Mouse (Mus musculus) heart, postnatal 0 days (tissue): ENCODE measurements around the gene Trp53bp2. TPM values are rescaled to one million over a fixed set of nuclear protein-coding genes. Genes with fewer than 3 reads are reported as not detected.

Experiments used
- ATAC-seq: fragments of 200-750 bp; cut with Nextera tagmentation; 2 replicates; pipeline ENCODE4 v1.8.0; 2017; ENCODE audit warnings: low read depth, moderate number of reproducible peaks, moderate library complexity; ENCODE audit not compliant: insufficient read depth
- DNase-seq: peaks from one replicate; pipeline ENCODE4 v3.0.0-alpha.2; 2016; ENCODE audit warnings: low spot score
- H3K27ac ChIP-seq: fragments of 300-500 bp; sonication (generic); 2 replicates; pipeline ENCODE4 v1.5.1; 2014; ENCODE audit warnings: low read depth, mild to moderate bottlenecking
- H3K27me3 ChIP-seq: fragments of 300-500 bp; sonication (generic); 2 replicates; pipeline ENCODE4 v1.6.1; 2014; ENCODE audit warnings: low read length, mixed read lengths; ENCODE audit not compliant: control insufficient read depth, insufficient read depth
- H3K36me3 ChIP-seq: fragments of 300-500 bp; sonication (generic); replicated peaks from 2 replicates; pipeline ENCODE4 v1.6.1; 2014; ENCODE audit warnings: low read length, mixed read lengths; ENCODE audit not compliant: control insufficient read depth, insufficient read depth
- H3K4me1 ChIP-seq: fragments of 300-500 bp; sonication (generic); 2 replicates; pipeline ENCODE4 v1.6.1; 2014; ENCODE audit warnings: antibody characterized with exemption; ENCODE audit not compliant: control insufficient read depth, insufficient read depth
- H3K4me2 ChIP-seq: fragments of 300-500 bp; sonication (generic); 2 replicates; pipeline ENCODE4 v1.6.1; 2014; ENCODE audit warnings: low read depth, mild to moderate bottlenecking, low read length, moderate library complexity
- H3K4me3 ChIP-seq: fragments of 300-500 bp; sonication (generic); 2 replicates; pipeline ENCODE4 v1.5.1; 2014; ENCODE audit warnings: low read depth, low read length
- H3K9ac ChIP-seq: fragments of 300-500 bp; sonication (generic); replicated peaks from 2 replicates; pipeline ENCODE4 v1.6.1; 2014; ENCODE audit warnings: low read depth, low read length, mixed read lengths
- H3K9me3 ChIP-seq: fragments of 300-500 bp; sonication (generic); replicated peaks from 2 replicates; pipeline ENCODE4 v1.6.1; 2016; ENCODE audit warnings: low read length; ENCODE audit not compliant: control insufficient read depth
- CTCF ChIP-seq: IDR thresholded peaks from 2 replicates; pipeline ENCODE4 v1.5.1; 2016; ENCODE audit warnings: antibody characterized with exemption, control low read depth, low read depth
- EP300 ChIP-seq: IDR thresholded peaks from 2 replicates; pipeline ENCODE4 v1.6.1; 2016; ENCODE audit warnings: antibody characterized with exemption, low read depth
- WGBS: fragments of 180-500 bp; shearing (Covaris S2); extraction: QIAGEN DNeasy Blood & Tissue Kit; methylation state at CpG from one replicate; pipeline ENCODE4 v1.1.7; 2014; 5-methylcytosine and 5-hydroxymethylcytosine counted together
- polyA plus RNA-seq: library from polyadenylated mRNA; unstranded; fragments of >200 nt; fragmentation: Nextera tagmentation; extraction: Ambion mirVana; gene quantifications from 2 replicates; pipeline ENCODE4 v1.2.1, GENCODE M21; 2015
- total RNA-seq: library from RNA; depleted of rRNA; stranded (reverse); fragments of >200 nt; gene quantifications from 2 replicates; pipeline ENCODE4 v1.2.3, GENCODE M21; 2014; ENCODE audit warnings: low replicate concordance

Trp53bp2 gene
- total and polyA plus RNA-seq, 2 experiments from 2014 or later = 8.3 to 13.6 TPM

DNA sequence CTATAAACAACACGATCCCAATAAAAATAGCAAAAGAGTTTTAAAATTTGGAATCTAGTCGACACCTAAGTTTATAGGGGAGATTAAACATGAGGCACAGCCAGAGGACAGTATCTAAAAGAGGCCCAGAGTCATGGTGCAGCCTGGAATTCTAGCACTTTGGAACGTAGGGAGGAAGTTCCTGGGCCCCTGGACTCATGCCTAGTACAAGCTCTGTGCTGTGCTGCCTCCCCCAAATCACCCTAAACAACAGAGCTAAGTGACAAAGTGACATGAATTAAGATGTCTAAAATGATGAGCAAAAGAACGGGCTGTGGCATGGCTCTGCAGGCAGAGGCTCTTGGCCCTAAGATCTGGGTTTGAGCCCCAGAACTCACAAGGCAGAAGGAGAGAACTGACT, 88.8 kb downstream of the Trp53bp2 start:
- H3K36me3 ChIP-seq = peaks cover 4% of the 10 kb centered on the region; the same call in 1 of the 2 replicates

DNA sequence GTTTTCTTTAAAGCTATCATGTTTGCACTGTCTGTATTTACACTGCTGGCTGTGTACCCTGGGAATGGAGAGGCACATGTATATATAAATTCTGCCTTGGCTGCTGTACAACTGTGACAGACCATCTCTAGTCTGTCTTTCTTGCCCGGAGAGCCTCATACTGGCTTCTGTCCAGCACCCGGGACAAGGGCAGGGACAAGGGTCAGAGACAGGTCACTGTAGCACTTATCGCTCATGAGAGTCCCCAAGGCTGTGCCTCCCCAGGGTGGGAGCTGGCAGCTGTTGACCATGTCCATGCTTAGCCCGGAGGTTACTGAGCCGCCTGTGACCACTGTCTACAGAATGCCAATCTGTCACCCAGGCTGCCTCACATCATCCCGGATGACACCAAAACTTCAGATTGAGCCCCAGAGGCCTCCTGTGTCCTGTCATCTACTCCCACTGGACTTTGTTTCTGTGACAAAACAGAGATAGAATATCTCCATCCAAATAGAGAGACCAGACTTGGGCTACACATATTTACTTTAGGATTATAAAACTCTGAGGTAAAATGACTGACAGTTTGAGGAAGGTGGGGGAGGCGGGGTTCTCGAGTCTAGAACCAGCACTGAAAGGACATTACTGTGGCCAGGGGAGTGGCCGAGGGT, 90.6 kb downstream of the Trp53bp2 start:
- no peak overlapping the region for H3K4me2 ChIP-seq
- no peaks in the 10 kb centered on the region for H3K9me3 ChIP-seq
- TF ChIP-seq CTCF (no peak), EP300 (peak; percentile 58; the same call in 1 of the 2 replicates)
- WGBS = 25% methylated on average over 9 of the region's 9 CpGs
- no peak overlapping the region for H3K4me3 ChIP-seq
- peak; percentile 78 for ATAC-seq
- H3K27ac ChIP-seq = peak overlapping the region; percentile 75
- DNase-seq = peak; percentile 63
- H3K36me3 ChIP-seq = peaks cover 4% of the 10 kb centered on the region; the same call in 1 of the 2 replicates
- peaks cover 74% of the 10 kb centered on the region for H3K4me1 ChIP-seq
- no peaks in the 10 kb centered on the region for H3K27me3 ChIP-seq
- no peak overlapping the region for H3K9ac ChIP-seq

More for the DNA sequence above, 88.8 kb downstream of the Trp53bp2 start:
- Histone ChIP-seq H3K27me3 (no peaks in the 10 kb centered on the region), H3K4me3 (no peak overlapping the region), H3K4me2 (no peak overlapping the region), H3K9me3 (no peaks in the 10 kb centered on the region), H3K27ac (peak overlapping the region; percentile 61), H3K4me1 (peaks cover 65% of the 10 kb centered on the region), H3K9ac (no peak overlapping the region)
- DNase-seq (no peak), ATAC-seq (no peak)
- 15% methylated on average over 4 of the region's 4 CpGs for WGBS
- TF ChIP-seq CTCF (no peak), EP300 (no peak)

- H3K4me2 ChIP-seq = no peak overlapping the region
- H3K36me3 ChIP-seq = peaks cover 4% of the 10 kb centered on the region; the same call in 1 of the 2 replicates
- no peak for TF ChIP-seq EP300
- no peak for TF ChIP-seq CTCF
- no peak overlapping the region for H3K9ac ChIP-seq
- H3K4me3 ChIP-seq = no peak overlapping the region
- H3K27ac ChIP-seq = peak overlapping the region; percentile 75
- H3K27me3 ChIP-seq = no peaks in the 10 kb centered on the region
- no peak for ATAC-seq
- no peaks in the 10 kb centered on the region for H3K9me3 ChIP-seq
- 69% methylated on average over 4 of the region's 4 CpGs for WGBS
- DNase-seq = no peak
- peaks cover 74% of the 10 kb centered on the region for H3K4me1 ChIP-seq
Observed at GRCm38 (mm10) chr1:182500224-182500623, 91.3 kb downstream of the Trp53bp2 start.

DNA sequence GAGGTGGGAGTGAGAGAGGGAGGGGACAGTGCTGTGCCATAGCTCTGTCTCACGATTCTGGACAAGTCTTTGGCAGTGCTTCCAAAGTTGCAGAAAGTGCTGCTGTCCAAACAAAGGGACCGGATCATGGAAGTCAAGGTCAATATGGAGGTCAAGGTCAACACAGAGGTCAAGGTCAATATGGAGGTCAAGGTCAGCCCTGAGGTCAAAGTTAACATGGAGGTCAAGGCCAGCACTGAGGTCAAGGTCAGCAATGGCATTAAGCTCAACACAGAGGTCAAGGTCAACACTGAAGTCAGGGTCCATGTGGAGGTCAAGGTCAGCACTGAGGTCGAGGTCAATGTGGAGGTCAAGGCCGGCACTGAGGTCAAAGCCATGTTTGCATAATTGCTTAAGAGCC, 91.9 kb downstream of the Trp53bp2 start:
- H3K27ac ChIP-seq = peak overlapping the region; percentile 75
- H3K27me3 ChIP-seq = no peaks in the 10 kb centered on the region
- DNase-seq (no peak), ATAC-seq (no peak)
- no peak for TF ChIP-seq EP300
- no peak for TF ChIP-seq CTCF
- H3K36me3 ChIP-seq = peaks cover 4% of the 10 kb centered on the region; the same call in 1 of the 2 replicates
- H3K4me3 ChIP-seq = no peak overlapping the region
- H3K4me2 ChIP-seq = no peak overlapping the region
- WGBS = 75% methylated on average over 4 of the region's 4 CpGs
- H3K4me1 ChIP-seq = peaks cover 79% of the 10 kb centered on the region
- H3K9ac ChIP-seq = no peak overlapping the region
- H3K9me3 ChIP-seq = no peaks in the 10 kb centered on the region

DNA sequence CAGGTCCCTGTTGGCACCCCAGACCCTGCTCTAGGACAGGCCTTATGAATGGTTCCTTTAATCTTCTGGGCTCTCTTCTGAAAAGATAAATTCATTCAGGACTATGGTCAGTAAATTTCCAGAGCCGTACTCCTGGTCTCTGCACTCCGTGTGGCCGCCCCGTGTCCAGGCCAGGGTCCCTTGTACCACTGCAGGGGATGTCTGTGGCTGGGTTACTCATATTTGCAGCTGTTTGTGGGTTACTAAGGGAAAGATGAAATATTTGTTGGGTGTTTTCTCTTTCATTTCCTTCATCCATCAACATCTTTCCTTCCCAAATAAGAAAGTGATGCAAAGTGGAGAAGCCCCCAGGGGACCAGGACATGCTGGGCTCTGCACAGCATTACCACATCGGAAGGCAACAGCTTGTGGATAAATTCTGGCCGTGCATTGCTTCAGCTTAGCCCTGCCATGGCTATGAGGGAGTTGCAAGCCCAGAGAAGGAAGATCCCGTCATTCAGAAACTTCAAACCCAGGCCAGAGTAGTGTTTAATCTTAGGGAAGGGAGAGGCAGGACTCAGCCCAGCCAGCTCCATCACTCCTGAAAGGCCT, 92.9 kb downstream of the Trp53bp2 start:
- Histone ChIP-seq H3K9me3 (no peaks in the 10 kb centered on the region), H3K36me3 (peaks cover 4% of the 10 kb centered on the region; the same call in 1 of the 2 replicates), H3K9ac (no peak overlapping the region), H3K4me1 (peaks cover 75% of the 10 kb centered on the region), H3K27me3 (no peaks in the 10 kb centered on the region), H3K4me2 (no peak overlapping the region), H3K4me3 (no peak overlapping the region), H3K27ac (peak overlapping the region; percentile 75)
- 77% methylated on average over 7 of the region's 7 CpGs for WGBS
- TF ChIP-seq EP300 (no peak), CTCF (no peak)
- DNase-seq (no peak), ATAC-seq (no peak)
